Mouse (Mus musculus) lung, adult 2 months (tissue): ENCODE data around the gene Sfmbt2.

ENCODE experiments used
- CTCF ChIP-seq: fragments of 200-500 bp; IDR thresholded peaks from 2 replicates; pipeline ENCODE4 v1.5.1; 2011; ENCODE audit warnings: mild to moderate bottlenecking, low read length, control low read depth; ENCODE audit not compliant: insufficient read depth
- POLR2A ChIP-seq: fragments of 200-500 bp; IDR thresholded peaks from 2 replicates; pipeline ENCODE4 v1.6.1; 2011; ENCODE audit warnings: low read depth, mild to moderate bottlenecking, control low read depth, low read length, borderline replicate concordance; ENCODE audit errors: extremely low read depth

- TF ChIP-seq POLR2A (no peak), CTCF (no peak)
Observed at GRCm38 (mm10) chr2:10569392-10569791, 199.1 kb downstream of the Sfmbt2 start.
